Mouse (Mus musculus): ENCODE measurements around the gene Nfix. TPM values are rescaled to one million over a fixed set of nuclear protein-coding genes. Genes with fewer than 3 reads are reported as not detected.
A peak's percentile ranks its signal among the peaks of the same experiment; 100 is the strongest.

The Nfix gene
- polyA plus RNA-seq, 1 experiment from 2014 or later = 2.2 TPM

DNA sequence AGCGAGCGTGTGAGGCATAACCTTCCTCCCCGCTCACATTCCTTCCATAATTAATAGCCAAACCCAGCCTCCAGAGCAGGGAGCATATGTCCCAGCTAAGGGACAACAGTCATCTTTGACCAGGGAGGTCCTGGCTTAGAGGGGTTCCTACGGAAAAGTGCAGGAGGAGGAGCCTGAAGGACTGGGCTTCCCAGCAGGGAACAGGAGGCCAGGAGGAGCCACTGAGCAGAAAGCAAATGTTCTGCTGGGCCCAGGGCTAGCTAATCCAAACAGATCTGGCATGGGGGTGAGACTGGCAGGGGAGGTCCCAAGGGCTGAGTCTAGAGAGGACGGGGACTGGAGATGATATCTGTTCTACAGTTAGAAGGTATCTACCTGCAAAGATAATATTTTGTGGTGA lies 42.6 kb downstream of the Nfix start:
- H3K9me3 ChIP-seq (ENCODE audit: control insufficient read depth, low read length) = no peaks in the 10 kb centered on the region
- H3K4me2 ChIP-seq = no peak overlapping the region
- no peak overlapping the region for H3K27ac ChIP-seq (ENCODE audit: low read depth, low read length)
- no peaks in the 10 kb centered on the region for H3K4me1 ChIP-seq (ENCODE audit: control insufficient read depth, insufficient read depth, low read length)
- DNase-seq (ENCODE audit: low spot score, missing footprints) (no peak), ATAC-seq (ENCODE audit: low FRiP score) (no peak)
- no peak overlapping the region for H3K4me3 ChIP-seq (ENCODE audit: low read depth, low read length)
- peaks cover 81% of the 10 kb centered on the region for H3K27me3 ChIP-seq (ENCODE audit: control insufficient read depth, insufficient read depth, low read length)
- no peaks in the 10 kb centered on the region for H3K36me3 ChIP-seq (ENCODE audit: control insufficient read depth, insufficient read depth, low read length)
- 36% methylated on average over 5 of the region's 5 CpGs for WGBS
- H3K9ac ChIP-seq (ENCODE audit: low read length) = no peak overlapping the region

DNA sequence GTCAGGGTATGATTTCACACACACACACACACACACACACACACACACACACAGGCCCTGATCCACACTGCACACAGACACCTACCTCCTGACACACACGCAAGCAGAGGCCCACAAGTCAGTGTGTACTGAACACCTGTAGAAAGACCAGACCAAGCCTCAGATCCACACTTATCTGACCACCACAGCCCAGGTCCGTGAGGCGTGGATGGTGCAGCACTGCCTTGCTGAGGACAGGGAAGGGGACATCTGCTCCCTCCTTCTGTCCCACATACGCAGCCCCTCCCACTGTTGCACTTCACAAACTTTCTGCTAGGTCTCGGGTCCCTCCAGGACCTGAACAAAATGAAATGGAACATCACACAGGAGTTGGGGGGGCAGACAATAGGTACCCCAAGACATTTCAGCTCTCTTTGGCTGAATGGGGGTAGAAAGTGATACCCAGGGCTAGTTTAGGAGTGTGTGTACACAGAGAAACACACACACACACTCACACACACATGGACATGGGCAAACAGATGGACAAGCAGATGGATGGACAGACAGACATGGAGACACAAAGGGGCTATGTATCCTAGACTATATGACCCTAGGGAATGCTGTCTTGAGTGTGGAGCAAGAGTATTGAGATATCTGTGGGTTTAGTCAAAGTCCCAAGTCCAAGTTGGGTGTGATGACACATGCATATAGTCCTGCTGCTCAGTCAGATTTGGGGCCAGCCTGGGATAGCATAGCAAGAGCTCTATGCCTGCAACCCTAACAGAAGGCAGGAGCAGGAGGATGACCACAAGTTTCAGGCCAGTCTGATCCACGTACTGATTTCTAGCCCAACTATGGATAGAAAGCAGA lies 47.2 kb downstream of the Nfix start:
- Histone ChIP-seq H3K4me1 (ENCODE audit: control insufficient read depth, insufficient read depth, low read length) (no peaks in the 10 kb centered on the region), H3K9me3 (ENCODE audit: control insufficient read depth, low read length) (no peaks in the 10 kb centered on the region), H3K27ac (ENCODE audit: low read depth, low read length) (no peak overlapping the region), H3K4me3 (ENCODE audit: low read depth, low read length) (no peak overlapping the region), H3K9ac (ENCODE audit: low read length) (no peak overlapping the region), H3K4me2 (no peak overlapping the region), H3K27me3 (ENCODE audit: control insufficient read depth, insufficient read depth, low read length) (peaks cover 93% of the 10 kb centered on the region), H3K36me3 (ENCODE audit: control insufficient read depth, insufficient read depth, low read length) (no peaks in the 10 kb centered on the region)
- no peak for ATAC-seq (ENCODE audit: low FRiP score)
- WGBS = 74% methylated on average over 6 of the region's 6 CpGs
- DNase-seq (ENCODE audit: low spot score, missing footprints) = no peak

DNA sequence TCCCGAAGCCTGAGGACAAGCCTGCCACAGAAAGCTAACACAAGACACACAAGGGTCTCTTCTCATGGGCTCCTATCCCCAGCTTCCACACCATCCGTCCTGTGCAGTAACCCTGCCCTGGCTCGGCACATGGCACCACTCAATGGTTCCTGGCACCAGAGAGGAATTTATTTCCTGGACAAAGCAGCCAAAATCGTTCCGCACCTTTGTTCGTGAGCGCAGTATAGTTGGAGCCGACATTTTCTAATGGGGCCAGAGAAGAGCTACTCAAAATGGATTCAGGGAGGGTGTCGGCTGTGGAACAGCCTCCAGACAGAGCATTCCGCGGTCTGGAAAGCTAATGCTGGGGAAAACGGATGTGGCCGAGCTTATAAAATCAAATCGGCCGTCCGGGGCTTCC lies 50.6 kb downstream of the Nfix start:
- H3K27ac ChIP-seq (ENCODE audit: low read depth, low read length) = no peak overlapping the region
- no peak overlapping the region for H3K4me2 ChIP-seq
- 67% methylated on average over 16 of the region's 16 CpGs for WGBS
- no peaks in the 10 kb centered on the region for H3K36me3 ChIP-seq (ENCODE audit: control insufficient read depth, insufficient read depth, low read length)
- H3K4me1 ChIP-seq (ENCODE audit: control insufficient read depth, insufficient read depth, low read length) = peaks cover 16% of the 10 kb centered on the region
- no peak for ATAC-seq (ENCODE audit: low FRiP score)
- no peak for DNase-seq (ENCODE audit: low spot score, missing footprints)
- H3K27me3 ChIP-seq (ENCODE audit: control insufficient read depth, insufficient read depth, low read length) = peaks cover 99% of the 10 kb centered on the region
- no peak overlapping the region for H3K9ac ChIP-seq (ENCODE audit: low read length)
- H3K9me3 ChIP-seq (ENCODE audit: control insufficient read depth, low read length) = no peaks in the 10 kb centered on the region
- H3K4me3 ChIP-seq (ENCODE audit: low read depth, low read length) = no peak overlapping the region

DNA sequence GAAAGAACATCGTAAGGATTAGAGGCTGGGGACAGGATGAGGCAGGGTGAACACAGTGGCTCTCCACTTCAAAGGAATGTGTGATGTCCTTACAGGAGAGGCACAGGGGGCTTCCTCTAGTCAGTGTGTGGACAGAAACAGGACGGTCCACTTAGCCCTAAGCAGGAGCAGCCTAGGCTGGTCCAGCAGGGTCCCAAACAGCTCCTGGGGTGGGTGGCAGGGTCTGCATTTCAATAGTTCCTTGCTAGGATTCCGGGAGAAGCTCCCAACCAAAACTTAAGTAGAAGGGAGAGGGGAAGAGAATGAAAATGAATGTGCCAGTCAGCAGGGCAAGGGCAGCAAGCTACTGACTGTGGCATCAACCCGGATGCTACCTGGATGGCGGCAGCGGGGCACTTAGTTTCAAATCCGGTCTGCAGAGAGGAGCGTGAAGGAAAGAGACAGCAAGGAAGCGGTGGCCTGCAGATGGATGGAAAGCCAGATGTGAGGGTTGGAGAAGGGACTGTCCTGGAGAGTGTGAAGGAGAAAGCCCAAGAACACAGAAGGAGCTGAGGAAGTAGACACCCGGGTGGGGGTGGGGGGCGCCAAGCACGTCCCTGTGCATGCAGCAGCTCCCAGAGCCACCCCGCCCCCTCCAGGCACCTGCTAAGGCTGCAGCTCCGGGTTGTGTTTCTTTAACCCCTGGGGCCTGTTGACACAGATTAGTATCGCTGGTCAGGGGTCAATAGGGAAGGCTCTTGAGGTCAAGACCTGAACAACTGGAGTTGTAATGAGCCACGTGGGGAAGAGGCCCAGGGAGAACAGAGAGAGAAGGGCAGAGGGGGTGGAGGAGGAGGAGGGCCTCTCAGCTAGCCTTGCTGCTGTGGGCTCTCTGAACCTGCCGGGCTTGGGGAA lies 54.9 kb downstream of the Nfix start:
- peaks cover 99% of the 10 kb centered on the region for H3K27me3 ChIP-seq (ENCODE audit: control insufficient read depth, insufficient read depth, low read length)
- 0 out of 2 replicates have a peak overlapping the region, but pooled peaks have one; percentile 22 for H3K9ac ChIP-seq (ENCODE audit: low read length)
- no peaks in the 10 kb centered on the region for H3K9me3 ChIP-seq (ENCODE audit: control insufficient read depth, low read length)
- peak; percentile 93 for DNase-seq (ENCODE audit: low spot score, missing footprints)
- no peak overlapping the region for H3K27ac ChIP-seq (ENCODE audit: low read depth, low read length)
- WGBS = under 1% methylated on average over 16 of the region's 17 CpGs
- ATAC-seq (ENCODE audit: low FRiP score) = peak; percentile 31; the same call in 1 of the 2 replicates
- H3K36me3 ChIP-seq (ENCODE audit: control insufficient read depth, insufficient read depth, low read length) = no peaks in the 10 kb centered on the region
- no peak overlapping the region for H3K4me2 ChIP-seq
- H3K4me3 ChIP-seq (ENCODE audit: low read depth, low read length) = no peak overlapping the region
- H3K4me1 ChIP-seq (ENCODE audit: control insufficient read depth, insufficient read depth, low read length) = peaks cover 41% of the 10 kb centered on the region

DNA sequence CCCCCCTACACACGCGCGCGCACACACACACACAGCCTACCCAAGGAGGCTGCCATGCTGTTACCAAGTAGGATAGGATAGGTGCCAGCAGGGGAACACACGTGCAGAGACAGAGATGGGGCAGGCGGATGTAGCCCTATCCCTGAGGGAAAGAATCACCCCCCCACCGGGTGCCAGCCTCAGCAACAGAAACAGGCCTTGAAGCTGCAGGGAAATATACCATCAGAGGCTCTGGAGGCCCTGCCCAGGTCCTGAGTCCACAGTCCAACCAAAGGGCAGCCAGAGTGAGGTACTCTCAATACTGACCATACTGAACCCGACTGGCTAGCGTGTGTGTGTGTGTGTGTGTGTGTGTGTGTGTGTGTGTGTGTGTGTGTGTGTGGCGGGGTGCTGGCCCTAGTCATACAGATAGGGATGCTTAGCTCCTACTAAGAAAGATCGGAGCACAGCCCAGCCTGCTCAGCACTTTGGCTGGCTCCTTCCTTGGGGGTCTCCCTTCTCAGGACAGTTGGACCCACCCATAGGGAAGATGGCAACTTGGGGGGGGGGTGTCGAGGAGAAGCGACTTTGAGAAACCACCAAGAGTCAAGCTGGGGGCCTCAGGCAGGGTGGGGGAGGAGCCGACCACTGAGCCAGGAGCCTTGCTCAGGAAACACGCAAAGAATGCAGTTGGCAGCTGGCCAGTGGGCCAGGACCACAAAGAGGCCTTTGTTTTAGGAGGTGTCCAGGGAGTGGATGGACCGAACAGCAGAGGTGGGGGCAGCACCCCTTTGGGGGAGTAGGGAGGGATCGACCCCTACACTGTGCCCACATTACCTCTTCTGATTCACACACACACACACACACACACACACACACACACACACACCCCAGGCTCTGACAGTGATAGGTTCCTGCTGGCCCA lies 56.4 kb downstream of the Nfix start:
- H3K9ac ChIP-seq (ENCODE audit: low read length) = 0 out of 2 replicates have a peak overlapping the region, but pooled peaks have one; percentile 16
- WGBS = 5% methylated on average over 15 of the region's 17 CpGs
- peaks cover 43% of the 10 kb centered on the region for H3K4me1 ChIP-seq (ENCODE audit: control insufficient read depth, insufficient read depth, low read length)
- peaks cover 99% of the 10 kb centered on the region for H3K27me3 ChIP-seq (ENCODE audit: control insufficient read depth, insufficient read depth, low read length)
- peak; percentile 75 for ATAC-seq (ENCODE audit: low FRiP score)
- DNase-seq (ENCODE audit: low spot score, missing footprints) = peak; percentile 93
- no peaks in the 10 kb centered on the region for H3K9me3 ChIP-seq (ENCODE audit: control insufficient read depth, low read length)
- no peak overlapping the region for H3K4me3 ChIP-seq (ENCODE audit: low read depth, low read length)
- H3K27ac ChIP-seq (ENCODE audit: low read depth, low read length) = 0 out of 2 replicates have a peak overlapping the region, but pooled peaks have one; percentile 25
- peak overlapping the region; percentile 23; the same call in 1 of the 2 replicates for H3K4me2 ChIP-seq
- no peaks in the 10 kb centered on the region for H3K36me3 ChIP-seq (ENCODE audit: control insufficient read depth, insufficient read depth, low read length)

DNA sequence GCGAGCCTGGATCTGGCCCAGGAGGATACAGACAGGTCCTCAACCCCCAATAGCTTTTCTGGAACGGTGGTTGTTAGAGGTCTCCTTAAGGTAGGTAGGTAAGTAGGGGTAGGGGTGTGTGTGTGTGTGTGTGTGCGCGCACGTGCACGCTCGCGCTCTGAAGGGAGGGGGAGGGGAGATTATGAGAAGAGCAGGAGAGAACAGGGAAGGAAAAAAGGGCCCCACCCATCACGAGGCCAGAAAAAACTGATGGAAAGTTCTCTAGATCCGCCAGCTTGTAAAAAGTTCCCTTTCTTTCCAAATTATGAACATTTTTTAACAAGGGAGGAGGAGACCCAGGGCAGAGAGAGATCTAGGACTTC lies 57.1 kb downstream of the Nfix start:
- Histone ChIP-seq H3K36me3 (ENCODE audit: control insufficient read depth, insufficient read depth, low read length) (no peaks in the 10 kb centered on the region), H3K27me3 (ENCODE audit: control insufficient read depth, insufficient read depth, low read length) (peaks cover 99% of the 10 kb centered on the region), H3K9me3 (ENCODE audit: control insufficient read depth, low read length) (no peaks in the 10 kb centered on the region), H3K4me2 (peak overlapping the region; percentile 23; the same call in 1 of the 2 replicates), H3K9ac (ENCODE audit: low read length) (peak overlapping the region; percentile 11; the same call in 1 of the 2 replicates), H3K27ac (ENCODE audit: low read depth, low read length) (no peak overlapping the region), H3K4me1 (ENCODE audit: control insufficient read depth, insufficient read depth, low read length) (peaks cover 50% of the 10 kb centered on the region), H3K4me3 (ENCODE audit: low read depth, low read length) (no peak overlapping the region)
- ATAC-seq (ENCODE audit: low FRiP score) (peak; percentile 8; the same call in 1 of the 2 replicates), DNase-seq (ENCODE audit: low spot score, missing footprints) (no peak)
- WGBS = 4% methylated on average over 10 of the region's 10 CpGs

DNA sequence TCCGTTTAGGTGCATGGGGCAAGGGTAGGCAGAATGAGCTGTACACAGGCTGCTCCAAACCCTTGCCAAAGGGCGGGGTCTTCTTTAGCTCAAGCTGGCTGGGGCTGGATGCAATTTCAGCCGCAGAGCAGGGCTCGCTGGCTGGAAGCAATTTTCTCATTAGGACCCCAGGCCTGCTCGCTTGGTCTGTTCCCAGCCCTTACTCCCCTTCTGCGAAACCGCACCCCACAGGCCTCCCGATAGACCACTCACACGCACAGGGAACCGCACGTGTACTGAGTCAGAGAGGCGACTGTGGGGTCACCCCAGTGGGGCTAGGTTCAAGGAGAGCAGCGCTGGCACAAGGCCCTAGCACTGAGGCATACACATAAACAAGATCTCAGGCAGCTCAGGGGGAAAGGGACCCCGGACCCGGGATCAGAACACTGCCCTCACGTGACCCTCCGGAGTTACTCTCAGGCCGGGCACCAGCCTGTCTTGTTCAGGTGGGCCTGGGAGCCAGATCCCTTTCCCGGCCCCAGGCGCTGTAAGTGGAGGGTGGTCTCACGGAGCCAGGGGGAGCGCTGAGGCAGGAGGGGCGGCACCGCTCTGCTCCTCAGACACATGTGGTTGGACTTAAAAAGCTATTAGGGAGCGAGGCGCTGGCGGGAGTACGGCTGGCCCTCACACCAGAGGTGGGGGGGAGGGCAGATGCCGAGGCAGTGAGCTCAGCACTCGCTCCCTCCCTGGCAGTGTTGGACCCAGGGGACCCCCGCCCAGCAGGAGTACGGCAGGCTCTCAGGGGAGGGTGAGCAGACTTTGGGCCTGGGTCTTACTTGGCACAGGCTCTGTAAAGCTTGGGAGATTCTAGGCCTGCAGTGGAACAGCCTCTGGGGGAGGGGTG lies 57.7 kb downstream of the Nfix start:
- Histone ChIP-seq H3K4me3 (ENCODE audit: low read depth, low read length) (no peak overlapping the region), H3K4me1 (ENCODE audit: control insufficient read depth, insufficient read depth, low read length) (peaks cover 55% of the 10 kb centered on the region)
- ATAC-seq (ENCODE audit: low FRiP score) = peak; percentile 39; the same call in 1 of the 2 replicates

More for the DNA sequence above, 57.7 kb downstream of the Nfix start:
- Histone ChIP-seq H3K27me3 (ENCODE audit: control insufficient read depth, insufficient read depth, low read length) (peaks cover 99% of the 10 kb centered on the region), H3K4me2 (peak overlapping the region; percentile 23), H3K9me3 (ENCODE audit: control insufficient read depth, low read length) (no peaks in the 10 kb centered on the region), H3K27ac (ENCODE audit: low read depth, low read length) (no peak overlapping the region; the same call in 1 of the 2 replicates), H3K36me3 (ENCODE audit: control insufficient read depth, insufficient read depth, low read length) (no peaks in the 10 kb centered on the region), H3K9ac (ENCODE audit: low read length) (peak overlapping the region; percentile 11; the same call in 1 of the 2 replicates)
- WGBS = 1% methylated on average over 32 of the region's 32 CpGs
- DNase-seq (ENCODE audit: low spot score, missing footprints) = peak; percentile 96

All from midbrain, embryonic 11.5 days (tissue).